Mouse (Mus musculus) forebrain, embryonic 16.5 days (tissue): Measurements from ENCODE around the gene Sept9. TPM values are rescaled to one million over a fixed set of nuclear protein-coding genes. Genes with fewer than 3 reads are reported as not detected.
"Not testable (repeated sequence)": the region's sequence is repeated elsewhere in the genome, so short reads cannot be mapped to it uniquely, and the experiment has no call there.

Source experiments
- ATAC-seq: fragments of 200-750 bp; cut with Nextera tagmentation; 2 replicates; pipeline ENCODE4 v1.8.0; 2017; ENCODE audit warnings: mild to moderate bottlenecking, moderate library complexity
- H3K27ac ChIP-seq: fragments of 300-500 bp; sonication (generic); 2 replicates; pipeline ENCODE4 v1.5.1; 2014; ENCODE audit warnings: low read length, control low read depth
- H3K27me3 ChIP-seq: fragments of 300-500 bp; sonication (generic); replicated peaks from 2 replicates; pipeline ENCODE4 v1.6.1; 2014; ENCODE audit warnings: low read length; ENCODE audit not compliant: control insufficient read depth, insufficient read depth
- H3K36me3 ChIP-seq: fragments of 300-500 bp; sonication (generic); 2 replicates; pipeline ENCODE4 v1.6.1; 2014; ENCODE audit not compliant: control insufficient read depth, insufficient read depth
- H3K4me1 ChIP-seq: fragments of 300-500 bp; sonication (generic); replicated peaks from 2 replicates; pipeline ENCODE4 v1.6.1; 2014; ENCODE audit warnings: low read length; ENCODE audit not compliant: control insufficient read depth, insufficient read depth
- H3K4me2 ChIP-seq: fragments of 300-500 bp; sonication (generic); 2 replicates; pipeline ENCODE4 v1.6.1; 2014; ENCODE audit warnings: mild to moderate bottlenecking, low read length, control low read depth
- H3K4me3 ChIP-seq: fragments of 300-500 bp; sonication (generic); replicated peaks from 2 replicates; pipeline ENCODE4 v1.5.1; 2014; ENCODE audit warnings: mild to moderate bottlenecking, low read length, control low read depth
- H3K9ac ChIP-seq: fragments of 300-500 bp; sonication (generic); replicated peaks from 2 replicates; pipeline ENCODE4 v1.6.1; 2014; ENCODE audit warnings: low read depth, low read length, control low read depth
- H3K9me3 ChIP-seq: fragments of 300-500 bp; sonication (generic); 2 replicates; pipeline ENCODE4 v1.6.1; 2016; ENCODE audit warnings: low read length; ENCODE audit not compliant: control insufficient read depth
- WGBS: fragments of 180-500 bp; shearing (Covaris S2); extraction: QIAGEN DNeasy Blood & Tissue Kit; methylation state at CpG from one replicate; pipeline ENCODE4 v1.1.7; 2014; 5-methylcytosine and 5-hydroxymethylcytosine counted together
- polyA plus RNA-seq: library from polyadenylated mRNA; unstranded; fragments of >200 nt; fragmentation: Nextera tagmentation; extraction: Ambion mirVana; gene quantifications from 2 replicates; pipeline ENCODE4 v1.2.1, GENCODE M21; 2015

Sept9 gene
- polyA plus RNA-seq, 1 experiment from 2014 or later: 120 TPM

- ATAC-seq: no peak
- Histone ChIP-seq H3K4me1 (peaks cover 65% of the 10 kb centered on the region), H3K4me2 (no peak overlapping the region), H3K36me3 (no peaks in the 10 kb centered on the region), H3K9me3 (no peaks in the 10 kb centered on the region), H3K27me3 (no peaks in the 10 kb centered on the region), H3K9ac (no peak overlapping the region), H3K4me3 (no peak overlapping the region), H3K27ac (no peak overlapping the region)
- whole genome bisulfite sequencing: 87% methylated on average over 2 of the region's 2 CpGs
Measured at GRCm38 (mm10) chr11:117335146-117335545, 135.7 kb downstream of the Sept9 start.

GRCm38 (mm10) chr11:117336081-117336788 is 136.8 kb downstream of the Sept9 start:
- 90% methylated on average over 7 of the region's 7 CpGs for WGBS

GRCm38 (mm10) chr11:117337749-117338148 is 138.3 kb downstream of the Sept9 start:
- H3K9me3 ChIP-seq: no peaks in the 10 kb centered on the region
- H3K4me2 ChIP-seq: no peak overlapping the region
- H3K27me3 ChIP-seq: no peaks in the 10 kb centered on the region
- H3K9ac ChIP-seq: no peak overlapping the region
- H3K4me1 ChIP-seq: peaks cover 70% of the 10 kb centered on the region
- WGBS: 86% methylated on average over 9 of the region's 9 CpGs
- H3K36me3 ChIP-seq: no peaks in the 10 kb centered on the region
- ATAC-seq: no peak
- no peak overlapping the region for H3K4me3 ChIP-seq
- no peak overlapping the region for H3K27ac ChIP-seq

More at GRCm38 (mm10) chr11:117336081-117336788, 136.8 kb downstream of the Sept9 start:
- no peak overlapping the region for H3K27ac ChIP-seq
- no peak overlapping the region for H3K9ac ChIP-seq
- H3K4me2 ChIP-seq: no peak overlapping the region
- H3K4me3 ChIP-seq: no peak overlapping the region
- no peak for ATAC-seq
- peaks cover 65% of the 10 kb centered on the region for H3K4me1 ChIP-seq
- H3K9me3 ChIP-seq: no peaks in the 10 kb centered on the region
- no peaks in the 10 kb centered on the region for H3K36me3 ChIP-seq
- H3K27me3 ChIP-seq: no peaks in the 10 kb centered on the region

GRCm38 (mm10) chr11:117338503-117338902 is 139.0 kb downstream of the Sept9 start:
- ATAC-seq: no peak
- 54% methylated on average over 8 of the region's 8 CpGs for WGBS
- H3K36me3 ChIP-seq: no peaks in the 10 kb centered on the region
- no peaks in the 10 kb centered on the region for H3K27me3 ChIP-seq
- no peaks in the 10 kb centered on the region for H3K9me3 ChIP-seq
- H3K4me2 ChIP-seq: no peak overlapping the region
- no peak overlapping the region for H3K9ac ChIP-seq
- H3K4me1 ChIP-seq: peaks cover 70% of the 10 kb centered on the region
- no peak overlapping the region for H3K27ac ChIP-seq
- H3K4me3 ChIP-seq: no peak overlapping the region

GRCm38 (mm10) chr11:117339050-117339449 is 139.6 kb downstream of the Sept9 start:
- 91% methylated on average over 3 of the region's 3 CpGs for WGBS
- Histone ChIP-seq H3K4me2 (no peak overlapping the region), H3K4me1 (peaks cover 70% of the 10 kb centered on the region), H3K27me3 (no peaks in the 10 kb centered on the region), H3K9me3 (no peaks in the 10 kb centered on the region), H3K27ac (no peak overlapping the region), H3K36me3 (no peaks in the 10 kb centered on the region), H3K4me3 (no peak overlapping the region), H3K9ac (no peak overlapping the region)
- no peak for ATAC-seq

GRCm38 (mm10) chr11:117341218-117341617 is 141.8 kb downstream of the Sept9 start:
- H3K4me3 ChIP-seq: no peak overlapping the region
- peak overlapping the region; percentile 23; the same call in 1 of the 2 replicates for H3K4me2 ChIP-seq
- no peaks in the 10 kb centered on the region for H3K9me3 ChIP-seq
- H3K4me1 ChIP-seq: peaks cover 73% of the 10 kb centered on the region
- 9% methylated on average over 7 of the region's 7 CpGs for WGBS
- H3K9ac ChIP-seq: no peak overlapping the region
- peak overlapping the region; percentile 78 for H3K27ac ChIP-seq
- H3K27me3 ChIP-seq: no peaks in the 10 kb centered on the region
- peak; percentile 63 for ATAC-seq
- H3K36me3 ChIP-seq: no peaks in the 10 kb centered on the region

GRCm38 (mm10) chr11:117342076-117342475 is 142.6 kb downstream of the Sept9 start:
- WGBS: 83% methylated on average over 7 of the region's 7 CpGs
- peak overlapping the region; percentile 78; the same call in 1 of the 2 replicates for H3K27ac ChIP-seq
- H3K36me3 ChIP-seq: no peaks in the 10 kb centered on the region
- H3K27me3 ChIP-seq: no peaks in the 10 kb centered on the region
- H3K4me3 ChIP-seq: no peak overlapping the region
- H3K4me2 ChIP-seq: no peak overlapping the region
- ATAC-seq: no peak
- no peak overlapping the region for H3K9ac ChIP-seq
- H3K9me3 ChIP-seq: no peaks in the 10 kb centered on the region
- peaks cover 80% of the 10 kb centered on the region for H3K4me1 ChIP-seq

GRCm38 (mm10) chr11:117342490-117342889 is 143.0 kb downstream of the Sept9 start:
- not testable (repeated sequence) for H3K9ac ChIP-seq, H3K36me3 ChIP-seq, H3K27me3 ChIP-seq, ATAC-seq, H3K4me3 ChIP-seq, H3K4me2 ChIP-seq, H3K9me3 ChIP-seq, H3K27ac ChIP-seq
- peaks cover 84% of the 10 kb centered on the region for H3K4me1 ChIP-seq
- 87% methylated on average over 6 of the region's 6 CpGs for WGBS

GRCm38 (mm10) chr11:117343800-117344199 is 144.3 kb downstream of the Sept9 start:
- H3K27me3 ChIP-seq: no peaks in the 10 kb centered on the region
- no peak for ATAC-seq
- H3K4me3 ChIP-seq: no peak overlapping the region
- no peaks in the 10 kb centered on the region for H3K9me3 ChIP-seq
- H3K4me2 ChIP-seq: no peak overlapping the region
- no peaks in the 10 kb centered on the region for H3K36me3 ChIP-seq
- 89% methylated on average over 5 of the region's 5 CpGs for whole genome bisulfite sequencing
- H3K4me1 ChIP-seq: peaks cover 91% of the 10 kb centered on the region
- H3K9ac ChIP-seq: no peak overlapping the region
- H3K27ac ChIP-seq: no peak overlapping the region
